Mouse (Mus musculus): Measurements from ENCODE around the gene Ctnnbl1. TPM values are rescaled to one million over a fixed set of nuclear protein-coding genes. Genes with fewer than 3 reads are reported as not detected.

Gene Ctnnbl1
- polyA plus RNA-seq, 1 experiment from 2014 or later, result 50.1 TPM

DNA sequence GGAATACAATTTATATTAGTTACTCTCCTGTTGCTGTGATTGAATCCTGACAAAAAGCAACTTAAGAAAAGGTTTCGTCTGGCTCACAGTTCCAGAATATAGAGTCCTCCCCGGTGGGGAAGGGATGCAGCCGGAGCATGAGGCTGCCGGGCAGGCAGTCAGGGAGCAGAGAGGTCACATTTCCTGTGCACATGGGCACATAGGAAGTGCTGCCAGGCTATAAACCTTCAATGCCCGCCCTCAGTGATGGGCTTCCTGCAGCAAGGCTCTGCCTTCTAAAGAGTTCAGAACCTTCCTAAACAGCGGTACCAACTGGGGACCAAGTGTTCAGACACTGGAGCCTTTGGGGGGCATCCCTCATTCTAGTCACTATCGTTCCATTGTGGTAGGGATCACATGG is 7.4 kb downstream of the Ctnnbl1 start:
- Histone ChIP-seq H3K27ac (replicated peaks; ENCODE audit: low read depth, low read length) (no peak overlapping the region), H3K27me3 (replicated peaks; ENCODE audit: control insufficient read depth, insufficient read depth, low read length) (no peaks in the 10 kb centered on the region), H3K36me3 (ENCODE audit: control insufficient read depth, insufficient read depth, low read length) (no peaks in the 10 kb centered on the region), H3K9ac (ENCODE audit: low read depth, low read length) (no peak overlapping the region), H3K4me3 (ENCODE audit: low read depth, low read length) (no peak overlapping the region), H3K4me2 (ENCODE audit: low read depth, low read length) (no peak overlapping the region), H3K4me1 (ENCODE audit: control insufficient read depth, insufficient read depth, low read length) (no peaks in the 10 kb centered on the region), H3K9me3 (ENCODE audit: control insufficient read depth, low read length) (0 out of 2 replicates have a peak, but pooled peaks cover 8% of the 10 kb centered on the region)
- 65% methylated on average over 7 of the region's 7 CpGs for whole genome bisulfite sequencing
- DNase-seq (ENCODE audit: low spot score), result no peak
- no peak for ATAC-seq (ENCODE audit: low read depth)

DNA sequence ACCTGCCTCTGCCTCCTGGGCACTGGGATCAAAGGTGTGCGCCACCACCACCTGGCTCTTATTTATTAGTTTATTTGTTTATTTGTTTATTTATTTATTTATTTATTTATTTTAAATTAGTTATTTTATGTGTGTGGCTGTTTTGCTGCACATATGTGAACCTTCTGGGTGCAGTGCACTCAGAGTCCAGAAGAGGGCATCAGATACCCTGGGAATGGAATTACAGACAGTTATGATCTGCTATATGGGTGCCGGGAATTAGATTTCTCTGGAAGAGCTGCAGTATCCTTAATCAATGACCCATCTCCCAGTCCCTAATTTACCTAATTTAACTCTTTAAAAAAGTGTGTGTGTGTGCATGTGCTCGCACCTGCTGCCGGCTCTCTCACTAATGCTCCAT is 8.5 kb downstream of the Ctnnbl1 start:
- Histone ChIP-seq H3K4me1 (ENCODE audit: control insufficient read depth, insufficient read depth, low read length) (peaks cover 4% of the 10 kb centered on the region), H3K9ac (ENCODE audit: low read depth, low read length) (no peak overlapping the region), H3K36me3 (ENCODE audit: control insufficient read depth, insufficient read depth, low read length) (no peaks in the 10 kb centered on the region), H3K4me2 (ENCODE audit: low read depth, low read length) (no peak overlapping the region), H3K4me3 (ENCODE audit: low read depth, low read length) (no peak overlapping the region), H3K9me3 (ENCODE audit: control insufficient read depth, low read length) (0 out of 2 replicates have a peak, but pooled peaks cover 8% of the 10 kb centered on the region), H3K27me3 (replicated peaks; ENCODE audit: control insufficient read depth, insufficient read depth, low read length) (no peaks in the 10 kb centered on the region), H3K27ac (replicated peaks; ENCODE audit: low read depth, low read length) (no peak overlapping the region)
- WGBS, result 98% methylated on average over 4 of the region's 4 CpGs
- DNase-seq (ENCODE audit: low spot score), result no peak
- ATAC-seq (ENCODE audit: low read depth), result no peak

DNA sequence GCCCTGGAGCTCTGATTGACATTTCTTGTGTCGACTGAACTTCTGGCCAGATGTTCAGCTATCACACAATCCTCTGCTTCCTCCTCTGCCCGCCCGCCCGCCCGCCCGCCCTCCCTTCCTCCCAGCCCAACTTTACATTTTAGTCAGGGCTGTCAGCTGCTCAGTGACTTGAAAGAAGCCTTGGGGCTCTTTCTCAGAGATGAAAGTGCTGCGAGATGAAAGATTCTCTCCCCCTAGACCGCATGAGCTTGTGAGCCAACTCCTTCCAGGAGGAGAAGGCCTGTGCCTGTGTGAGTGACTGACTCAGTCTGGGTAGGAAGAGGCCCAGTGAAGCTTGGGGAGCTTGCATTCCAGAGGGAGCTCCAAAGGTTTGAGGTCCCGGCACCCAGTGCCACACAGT is 9.4 kb downstream of the Ctnnbl1 start:
- WGBS, result 34% methylated on average over 9 of the region's 9 CpGs
- no peak for ATAC-seq (ENCODE audit: low read depth)
- Histone ChIP-seq H3K9ac (ENCODE audit: low read depth, low read length) (no peak overlapping the region), H3K4me1 (ENCODE audit: control insufficient read depth, insufficient read depth, low read length) (peaks cover 9% of the 10 kb centered on the region), H3K9me3 (ENCODE audit: control insufficient read depth, low read length) (0 out of 2 replicates have a peak, but pooled peaks cover 8% of the 10 kb centered on the region), H3K27ac (replicated peaks; ENCODE audit: low read depth, low read length) (no peak overlapping the region), H3K4me2 (ENCODE audit: low read depth, low read length) (no peak overlapping the region), H3K4me3 (ENCODE audit: low read depth, low read length) (no peak overlapping the region), H3K36me3 (ENCODE audit: control insufficient read depth, insufficient read depth, low read length) (no peaks in the 10 kb centered on the region), H3K27me3 (replicated peaks; ENCODE audit: control insufficient read depth, insufficient read depth, low read length) (no peaks in the 10 kb centered on the region)
- peak; percentile 53 for DNase-seq (ENCODE audit: low spot score)

DNA sequence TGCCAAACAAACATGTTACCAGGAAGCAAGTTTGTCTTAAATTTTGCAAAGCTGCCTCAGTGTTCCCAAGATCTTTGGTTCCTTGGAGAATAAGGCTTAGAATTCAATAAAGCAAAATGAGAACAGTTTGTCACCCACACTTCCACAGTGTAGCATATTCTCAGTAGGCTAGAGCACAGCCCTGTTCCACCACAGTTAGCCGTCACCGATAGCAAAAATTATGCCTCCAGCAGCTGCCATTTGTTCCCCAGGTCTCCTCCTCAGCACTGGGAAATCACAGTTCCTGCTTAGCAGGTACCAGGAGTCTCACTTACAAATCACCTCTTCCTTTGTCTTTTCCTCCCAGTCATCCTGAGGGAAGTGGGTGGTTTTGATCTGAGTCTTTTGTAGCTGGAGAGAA is 10.8 kb downstream of the Ctnnbl1 start:
- no peak overlapping the region for H3K4me3 ChIP-seq (ENCODE audit: low read depth, low read length)
- DNase-seq (ENCODE audit: low spot score), result no peak

DNA sequence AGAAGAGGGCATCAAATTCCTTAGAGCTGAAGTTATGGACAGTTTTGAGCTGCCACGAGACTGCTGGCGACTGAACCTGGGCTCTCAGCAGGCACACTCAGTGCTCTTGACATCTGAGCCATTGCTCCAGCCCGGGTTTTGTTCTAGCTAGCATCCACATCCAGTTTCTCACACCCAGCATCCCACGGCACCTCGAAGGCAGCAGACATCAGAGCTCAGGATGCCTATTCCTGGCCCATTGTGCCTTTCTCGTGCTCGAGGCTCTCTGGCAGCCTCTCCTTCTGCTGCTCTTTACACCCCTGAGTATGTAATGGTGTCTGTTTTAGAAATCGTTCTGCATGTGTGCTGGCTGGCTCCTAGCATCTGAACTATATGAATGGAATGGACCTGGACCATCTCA is 13.3 kb downstream of the Ctnnbl1 start:
- Histone ChIP-seq H3K9ac (ENCODE audit: low read depth, low read length) (no peak overlapping the region), H3K4me1 (ENCODE audit: control insufficient read depth, insufficient read depth, low read length) (peaks cover 18% of the 10 kb centered on the region), H3K27me3 (replicated peaks; ENCODE audit: control insufficient read depth, insufficient read depth, low read length) (no peaks in the 10 kb centered on the region), H3K4me3 (ENCODE audit: low read depth, low read length) (no peak overlapping the region), H3K27ac (replicated peaks; ENCODE audit: low read depth, low read length) (no peak overlapping the region), H3K4me2 (ENCODE audit: low read depth, low read length) (no peak overlapping the region), H3K36me3 (ENCODE audit: control insufficient read depth, insufficient read depth, low read length) (no peaks in the 10 kb centered on the region), H3K9me3 (ENCODE audit: control insufficient read depth, low read length) (0 out of 2 replicates have a peak, but pooled peaks cover 4% of the 10 kb centered on the region)
- 73% methylated on average over 8 of the region's 8 CpGs for WGBS
- ATAC-seq (ENCODE audit: low read depth) (no peak), DNase-seq (ENCODE audit: low spot score) (no peak)

More for the DNA sequence above, 10.8 kb downstream of the Ctnnbl1 start:
- Histone ChIP-seq H3K4me2 (ENCODE audit: low read depth, low read length) (no peak overlapping the region), H3K27me3 (replicated peaks; ENCODE audit: control insufficient read depth, insufficient read depth, low read length) (no peaks in the 10 kb centered on the region), H3K4me1 (ENCODE audit: control insufficient read depth, insufficient read depth, low read length) (peaks cover 18% of the 10 kb centered on the region), H3K36me3 (ENCODE audit: control insufficient read depth, insufficient read depth, low read length) (no peaks in the 10 kb centered on the region), H3K27ac (replicated peaks; ENCODE audit: low read depth, low read length) (no peak overlapping the region), H3K9ac (ENCODE audit: low read depth, low read length) (no peak overlapping the region), H3K9me3 (ENCODE audit: control insufficient read depth, low read length) (0 out of 2 replicates have a peak, but pooled peaks cover 8% of the 10 kb centered on the region)
- no peak for ATAC-seq (ENCODE audit: low read depth)
- WGBS, result 69% methylated on average over 2 of the region's 2 CpGs

DNA sequence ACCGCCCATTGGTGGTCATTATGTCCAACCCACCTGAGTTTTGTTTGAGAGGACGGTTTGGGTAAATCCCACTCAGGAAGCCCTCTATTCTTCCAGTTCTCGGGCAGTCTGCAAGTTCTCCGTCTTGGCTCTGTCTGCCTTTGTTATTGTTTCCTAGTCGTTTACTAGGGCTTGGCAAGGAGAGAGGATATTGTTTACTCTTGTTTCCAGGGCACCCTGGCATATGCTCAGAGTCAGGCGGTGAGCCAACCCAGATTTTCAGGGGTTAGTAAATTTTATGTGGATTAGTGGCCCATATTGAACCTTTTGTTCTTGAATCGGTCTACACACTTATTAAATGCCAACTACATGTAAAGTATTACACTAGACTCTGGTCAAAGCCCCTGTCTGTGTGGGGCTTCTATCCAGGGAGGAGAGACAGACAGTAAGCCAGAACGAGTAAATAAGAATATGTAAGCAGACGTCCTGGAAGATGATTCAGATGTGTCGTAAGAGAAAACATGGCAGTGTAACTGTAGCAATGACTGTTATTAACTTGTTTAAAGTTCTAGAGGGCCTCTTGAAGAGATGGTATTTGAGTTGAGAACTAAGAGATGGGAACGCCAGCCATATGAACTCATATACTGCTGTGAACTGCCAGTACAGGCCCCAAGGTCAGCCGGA is 13.9 kb downstream of the Ctnnbl1 start:
- WGBS, result 66% methylated on average over 12 of the region's 12 CpGs
- no peaks in the 10 kb centered on the region for H3K36me3 ChIP-seq (ENCODE audit: control insufficient read depth, insufficient read depth, low read length)
- no peak overlapping the region for H3K9ac ChIP-seq (ENCODE audit: low read depth, low read length)
- H3K4me2 ChIP-seq (ENCODE audit: low read depth, low read length), result no peak overlapping the region
- H3K27ac ChIP-seq (replicated peaks; ENCODE audit: low read depth, low read length), result no peak overlapping the region
- peaks cover 18% of the 10 kb centered on the region for H3K4me1 ChIP-seq (ENCODE audit: control insufficient read depth, insufficient read depth, low read length)
- H3K27me3 ChIP-seq (replicated peaks; ENCODE audit: control insufficient read depth, insufficient read depth, low read length), result no peaks in the 10 kb centered on the region
- no peaks in the 10 kb centered on the region for H3K9me3 ChIP-seq (ENCODE audit: control insufficient read depth, low read length)
- peak; percentile 46 for DNase-seq (ENCODE audit: low spot score)
- ATAC-seq (ENCODE audit: low read depth), result no peak
- no peak overlapping the region for H3K4me3 ChIP-seq (ENCODE audit: low read depth, low read length)

DNA sequence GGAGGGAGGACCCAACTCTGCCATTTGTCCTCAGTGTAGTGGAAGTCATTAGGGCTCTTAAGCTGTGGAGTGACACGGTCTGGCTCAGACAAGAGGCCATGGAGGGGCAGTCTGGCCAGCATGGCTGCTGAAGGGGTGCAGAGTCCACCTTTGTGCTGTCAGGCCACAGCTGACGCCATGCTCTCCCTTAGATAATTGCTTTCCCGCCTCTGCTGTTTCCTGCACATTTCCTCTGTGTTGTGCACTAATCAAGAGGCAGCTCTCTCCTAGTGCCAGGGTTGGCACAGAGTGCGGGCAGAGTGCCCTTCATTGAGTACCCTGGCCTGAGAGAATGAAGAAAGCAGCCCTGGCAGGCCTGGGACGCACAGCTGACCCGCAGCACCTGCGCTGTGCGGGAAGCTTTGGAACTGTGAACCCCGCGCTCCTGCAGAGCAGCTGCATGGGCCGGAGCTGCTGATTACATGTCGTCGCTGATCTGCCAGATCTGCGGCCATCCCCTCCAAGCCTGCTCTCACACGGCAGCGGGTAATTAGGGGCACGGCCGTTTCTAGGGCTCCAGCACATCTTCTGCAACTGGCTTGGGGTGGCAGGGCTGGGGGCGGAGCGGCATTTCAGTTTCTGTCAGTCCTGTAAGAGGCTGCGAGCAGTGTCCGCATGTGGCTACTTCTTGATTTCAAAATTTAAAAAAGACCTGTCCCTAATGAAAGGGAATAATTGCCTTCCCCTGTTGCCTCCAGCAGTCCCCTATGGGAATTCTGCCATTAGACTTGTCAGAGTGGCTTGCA is 14.6 kb downstream of the Ctnnbl1 start:
- H3K4me1 ChIP-seq (ENCODE audit: control insufficient read depth, insufficient read depth, low read length), result peaks cover 18% of the 10 kb centered on the region
- ATAC-seq (ENCODE audit: low read depth), result 0 out of 2 replicates have a peak, but pooled peaks have one; percentile 30
- no peak overlapping the region for H3K4me2 ChIP-seq (ENCODE audit: low read depth, low read length)
- no peak overlapping the region for H3K9ac ChIP-seq (ENCODE audit: low read depth, low read length)
- no peaks in the 10 kb centered on the region for H3K9me3 ChIP-seq (ENCODE audit: control insufficient read depth, low read length)
- H3K4me3 ChIP-seq (ENCODE audit: low read depth, low read length), result no peak overlapping the region
- H3K36me3 ChIP-seq (ENCODE audit: control insufficient read depth, insufficient read depth, low read length), result no peaks in the 10 kb centered on the region
- H3K27me3 ChIP-seq (replicated peaks; ENCODE audit: control insufficient read depth, insufficient read depth, low read length), result no peaks in the 10 kb centered on the region
- WGBS, result 51% methylated on average over 22 of the region's 22 CpGs
- DNase-seq (ENCODE audit: low spot score), result peak; percentile 42
- H3K27ac ChIP-seq (replicated peaks; ENCODE audit: low read depth, low read length), result no peak overlapping the region

DNA sequence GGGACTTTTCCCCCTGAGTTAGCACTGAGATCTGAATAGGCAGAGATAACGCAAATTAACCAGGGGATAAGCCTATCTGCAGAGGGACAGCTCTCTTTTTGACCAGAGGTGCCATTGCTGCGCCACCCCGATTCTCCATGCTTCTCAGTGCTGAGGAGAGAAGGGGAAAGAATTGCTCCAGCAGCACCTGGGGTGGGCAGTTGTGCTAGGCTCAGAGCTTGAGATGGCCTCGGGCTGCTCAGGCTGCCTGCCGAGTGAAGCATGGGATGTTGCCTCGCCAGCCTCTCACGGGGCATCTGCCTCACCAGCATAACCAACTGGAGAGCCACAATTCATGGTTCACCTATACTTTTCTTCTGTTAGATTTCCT is 15.2 kb downstream of the Ctnnbl1 start:
- no peaks in the 10 kb centered on the region for H3K9me3 ChIP-seq (ENCODE audit: control insufficient read depth, low read length)

More for the DNA sequence above, 15.2 kb downstream of the Ctnnbl1 start:
- DNase-seq (ENCODE audit: low spot score) (no peak), ATAC-seq (ENCODE audit: low read depth) (no peak)
- no peak overlapping the region for H3K4me2 ChIP-seq (ENCODE audit: low read depth, low read length)
- no peak overlapping the region for H3K4me3 ChIP-seq (ENCODE audit: low read depth, low read length)
- no peak overlapping the region for H3K27ac ChIP-seq (replicated peaks; ENCODE audit: low read depth, low read length)
- WGBS, result 70% methylated on average over 7 of the region's 7 CpGs
- H3K27me3 ChIP-seq (replicated peaks; ENCODE audit: control insufficient read depth, insufficient read depth, low read length), result no peaks in the 10 kb centered on the region
- H3K36me3 ChIP-seq (ENCODE audit: control insufficient read depth, insufficient read depth, low read length), result no peaks in the 10 kb centered on the region
- H3K9ac ChIP-seq (ENCODE audit: low read depth, low read length), result no peak overlapping the region
- peaks cover 18% of the 10 kb centered on the region for H3K4me1 ChIP-seq (ENCODE audit: control insufficient read depth, insufficient read depth, low read length)

All from embryonic facial prominence, embryonic 14.5 days (tissue).